Mouse (Mus musculus): ENCODE results near the gene Rpgr. TPM values are rescaled to one million over a fixed set of nuclear protein-coding genes. Genes with fewer than 3 reads are reported as not detected.

Gene Rpgr
- polyA plus RNA-seq (2015; fragmentation: Nextera tagmentation; extraction: Ambion mirVana): 8.0 and 8.9 TPM in 2 replicates

- no peaks in the 10 kb centered on the region for H3K9me3 ChIP-seq (ENCODE audit: low read length)
- peak within 1 kb of the TSS; percentile 91 for H3K27ac ChIP-seq (ENCODE audit: low read length)
- H3K4me3 ChIP-seq (ENCODE audit: low read depth, low read length): peak within 1 kb of the TSS; percentile 50
- TF ChIP-seq CTCF (IDR thresholded peaks at IDR 0.05): peak; percentile 81
- TF ChIP-seq EP300 (IDR thresholded peaks at IDR 0.05): no peak
- peak within 1 kb of the TSS; percentile 42 for H3K4me2 ChIP-seq (replicated peaks; ENCODE audit: low read depth, low read length)
- H3K4me1 ChIP-seq (ENCODE audit: insufficient read depth, low read depth, low read length): no peaks in the 10 kb centered on the region
- DNase-seq (ENCODE audit: low spot score): peak; percentile 91
- no peaks in the 10 kb centered on the region for H3K27me3 ChIP-seq (replicated peaks; ENCODE audit: insufficient read depth, low read length)
- ATAC-seq: peak; percentile 97
- no peaks in the 10 kb centered on the region for H3K36me3 ChIP-seq (ENCODE audit: insufficient read depth, low read length)
- peak within 1 kb of the TSS; percentile 68 for H3K9ac ChIP-seq (replicated peaks; ENCODE audit: low read depth)
- WGBS: 16% methylated on average over 44 of the region's 47 CpGs
These were observed at the start of gene Rpgr for GRCm38 (mm10) chrX:10216410-10216949. Gene Rpgr (minus strand): TSS chrX:10216920.

DNA sequence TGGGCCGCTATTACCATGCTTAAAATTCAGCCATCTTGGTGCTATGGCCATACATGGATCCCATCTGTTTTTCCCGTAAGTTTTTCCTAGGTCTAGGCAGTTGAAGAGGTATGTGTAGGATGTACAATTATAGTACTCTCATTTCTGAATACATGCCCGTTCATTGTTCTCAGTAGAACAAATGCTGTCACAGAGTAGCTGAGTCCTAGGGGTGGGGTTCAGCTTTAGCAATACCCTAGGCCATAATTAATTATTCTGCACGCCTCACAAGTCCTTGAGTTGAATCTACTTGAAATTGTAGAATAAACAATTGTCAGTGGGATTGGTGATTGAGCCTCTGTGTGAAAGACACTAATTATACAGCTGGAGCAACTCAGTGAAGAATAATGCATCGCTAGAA, 41.5 kb upstream of the Rpgr start:
- no peaks in the 10 kb centered on the region for H3K27me3 ChIP-seq (replicated peaks; ENCODE audit: insufficient read depth, low read length)
- H3K27ac ChIP-seq (ENCODE audit: low read length): no peak overlapping the region; the same call in 1 of the 2 replicates
- H3K9ac ChIP-seq (replicated peaks; ENCODE audit: low read depth): no peak overlapping the region
- peak; percentile 85 for ATAC-seq
- no peak overlapping the region for H3K4me2 ChIP-seq (replicated peaks; ENCODE audit: low read depth, low read length)
- no peaks in the 10 kb centered on the region for H3K36me3 ChIP-seq (ENCODE audit: insufficient read depth, low read length)
- peak; percentile 11 for DNase-seq (ENCODE audit: low spot score)
- no peaks in the 10 kb centered on the region for H3K9me3 ChIP-seq (ENCODE audit: low read length)
- TF ChIP-seq EP300 (IDR thresholded peaks at IDR 0.05): no peak
- no peak for TF ChIP-seq CTCF (IDR thresholded peaks at IDR 0.05)
- no peaks in the 10 kb centered on the region for H3K4me1 ChIP-seq (ENCODE audit: insufficient read depth, low read depth, low read length)
- no peak overlapping the region for H3K4me3 ChIP-seq (ENCODE audit: low read depth, low read length)
- 61% methylated on average over 5 of the region's 5 CpGs for WGBS

DNA sequence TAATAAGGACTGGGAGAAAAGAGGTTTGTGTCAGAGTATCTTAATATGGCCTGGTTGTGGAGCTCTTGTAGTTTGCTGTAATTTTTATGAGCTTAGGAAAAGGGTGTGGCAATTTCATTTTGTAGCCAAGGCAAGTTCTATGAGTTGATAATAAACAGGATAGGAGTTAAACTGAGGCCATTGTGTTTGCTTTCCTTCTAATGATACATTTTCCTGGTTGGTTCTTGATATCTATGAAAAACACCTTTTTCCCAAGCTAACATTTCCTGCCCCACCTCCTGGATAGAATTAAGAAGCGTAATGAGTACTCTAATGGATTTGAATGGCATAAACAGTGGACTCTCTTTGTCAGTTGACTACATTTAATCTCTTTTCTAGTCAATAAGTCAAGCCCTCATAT, 41.1 kb upstream of the Rpgr start:
- H3K36me3 ChIP-seq (ENCODE audit: insufficient read depth, low read length): no peaks in the 10 kb centered on the region
- H3K27ac ChIP-seq (ENCODE audit: low read length): no peak overlapping the region; the same call in 1 of the 2 replicates
- 72% methylated on average over 1 of the region's 1 CpGs for WGBS
- H3K4me3 ChIP-seq (ENCODE audit: low read depth, low read length): no peak overlapping the region
- H3K9me3 ChIP-seq (ENCODE audit: low read length): no peaks in the 10 kb centered on the region
- DNase-seq (ENCODE audit: low spot score) (peak; percentile 53), ATAC-seq (peak; percentile 72)
- H3K4me1 ChIP-seq (ENCODE audit: insufficient read depth, low read depth, low read length): no peaks in the 10 kb centered on the region
- H3K9ac ChIP-seq (replicated peaks; ENCODE audit: low read depth): no peak overlapping the region
- no peaks in the 10 kb centered on the region for H3K27me3 ChIP-seq (replicated peaks; ENCODE audit: insufficient read depth, low read length)
- peak; percentile 87 for TF ChIP-seq EP300 (IDR thresholded peaks at IDR 0.05)
- TF ChIP-seq CTCF (IDR thresholded peaks at IDR 0.05): no peak
- no peak overlapping the region for H3K4me2 ChIP-seq (replicated peaks; ENCODE audit: low read depth, low read length)

DNA sequence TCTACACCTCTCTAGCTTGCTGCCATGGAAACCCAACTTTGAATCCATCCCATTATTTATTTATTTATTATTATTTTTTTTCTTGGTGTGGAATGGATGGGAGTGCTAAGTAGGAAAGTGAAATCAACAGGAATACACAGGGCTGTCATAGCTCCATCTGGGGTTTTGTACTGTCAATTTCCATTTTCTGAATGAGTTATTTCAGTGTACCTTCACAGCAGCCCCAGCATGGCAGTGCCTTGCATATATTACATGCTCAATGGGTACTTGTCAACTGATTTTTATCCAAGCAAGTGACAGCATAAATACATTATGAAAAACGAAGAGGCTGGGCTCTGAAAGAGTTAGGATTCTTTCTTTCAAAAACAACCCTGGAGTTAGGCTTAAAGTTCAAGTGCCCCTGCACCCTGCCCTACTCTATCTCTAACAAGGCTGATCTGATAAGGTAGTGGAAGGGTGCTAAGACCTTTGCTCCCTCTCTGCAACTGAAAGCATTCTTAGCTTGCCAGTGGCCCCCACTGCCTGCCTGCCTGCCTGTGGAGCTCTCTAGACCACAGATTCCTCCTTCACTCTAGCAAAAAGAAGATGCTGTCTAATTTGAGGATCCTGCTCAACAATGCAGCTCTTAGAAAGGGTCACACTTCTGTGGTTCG, 35.3 kb upstream of the Rpgr start, which contains the start of gene Otc:
Otc (plus strand) TSS at position 454 of the 653 bp plus-strand sequence.
- Histone ChIP-seq H3K36me3 (ENCODE audit: insufficient read depth, low read length) (no peaks in the 10 kb centered on the region), H3K27ac (ENCODE audit: low read length) (no peak within 1 kb of the TSS), H3K4me1 (ENCODE audit: insufficient read depth, low read depth, low read length) (no peaks in the 10 kb centered on the region), H3K9me3 (ENCODE audit: low read length) (no peaks in the 10 kb centered on the region), H3K4me2 (replicated peaks; ENCODE audit: low read depth, low read length) (no peak within 1 kb of the TSS), H3K27me3 (replicated peaks; ENCODE audit: insufficient read depth, low read length) (no peaks in the 10 kb centered on the region), H3K4me3 (ENCODE audit: low read depth, low read length) (no peak within 1 kb of the TSS), H3K9ac (replicated peaks; ENCODE audit: low read depth) (no peak within 1 kb of the TSS)
- no peak for DNase-seq (ENCODE audit: low spot score)
- TF ChIP-seq CTCF (IDR thresholded peaks at IDR 0.05): no peak
- TF ChIP-seq EP300 (IDR thresholded peaks at IDR 0.05): no peak
- WGBS: 51% methylated on average over 2 of the region's 2 CpGs
- no peak for ATAC-seq

DNA sequence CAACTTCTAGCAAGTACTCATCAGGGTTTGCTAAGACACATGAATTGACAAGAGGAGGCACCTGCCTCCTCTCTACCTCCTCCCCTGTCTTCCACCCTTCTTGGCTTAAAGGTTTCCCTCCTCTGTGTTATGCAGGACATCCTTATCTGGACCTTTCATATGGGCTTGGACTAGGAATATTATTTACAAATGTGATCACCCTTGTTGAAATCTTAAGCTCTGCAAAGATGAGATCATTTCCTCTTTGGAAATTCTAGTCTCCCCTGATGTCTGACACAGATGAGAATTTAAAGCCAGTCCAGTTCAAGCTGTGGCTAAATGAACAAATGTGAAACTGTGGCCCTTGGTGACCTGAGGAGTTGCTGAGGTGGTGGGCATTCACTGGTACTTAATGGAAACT, 34.6 kb upstream of the Rpgr start:
- H3K27me3 ChIP-seq (replicated peaks; ENCODE audit: insufficient read depth, low read length): no peaks in the 10 kb centered on the region
- DNase-seq (ENCODE audit: low spot score): peak; percentile 40
- H3K4me2 ChIP-seq (replicated peaks; ENCODE audit: low read depth, low read length): no peak overlapping the region
- H3K9ac ChIP-seq (replicated peaks; ENCODE audit: low read depth): no peak overlapping the region
- no peaks in the 10 kb centered on the region for H3K4me1 ChIP-seq (ENCODE audit: insufficient read depth, low read depth, low read length)
- TF ChIP-seq CTCF (IDR thresholded peaks at IDR 0.05): no peak
- TF ChIP-seq EP300 (IDR thresholded peaks at IDR 0.05): peak; percentile 94
- H3K4me3 ChIP-seq (ENCODE audit: low read depth, low read length): no peak overlapping the region
- ATAC-seq: peak; percentile 47
- H3K9me3 ChIP-seq (ENCODE audit: low read length): no peaks in the 10 kb centered on the region
- H3K27ac ChIP-seq (ENCODE audit: low read length): no peak overlapping the region
- H3K36me3 ChIP-seq (ENCODE audit: insufficient read depth, low read length): no peaks in the 10 kb centered on the region

DNA sequence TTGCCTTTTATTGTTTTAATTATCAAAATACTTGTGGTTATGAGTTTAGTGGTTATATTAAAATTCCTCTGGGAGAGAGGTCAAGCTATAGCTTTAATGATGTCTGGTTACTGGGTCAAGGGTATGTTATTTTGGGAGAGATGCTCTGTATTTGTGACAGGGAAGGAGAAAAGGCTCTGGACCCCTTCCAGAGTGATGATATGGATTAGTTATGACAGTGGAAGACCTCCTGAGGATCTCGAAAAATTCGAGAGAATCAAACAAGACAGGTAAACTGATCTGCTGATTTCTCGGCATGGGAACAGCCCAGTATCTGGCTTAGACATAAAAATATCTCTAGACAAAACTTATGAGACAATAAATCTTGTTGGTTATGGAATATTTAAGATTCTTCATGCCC, 27.2 kb upstream of the Rpgr start:
- 69% methylated on average over 3 of the region's 3 CpGs for WGBS
- H3K4me1 ChIP-seq (ENCODE audit: insufficient read depth, low read depth, low read length): no peaks in the 10 kb centered on the region
- H3K9me3 ChIP-seq (ENCODE audit: low read length): no peaks in the 10 kb centered on the region
- H3K27me3 ChIP-seq (replicated peaks; ENCODE audit: insufficient read depth, low read length): no peaks in the 10 kb centered on the region
- H3K4me3 ChIP-seq (ENCODE audit: low read depth, low read length): no peak overlapping the region
- H3K9ac ChIP-seq (replicated peaks; ENCODE audit: low read depth): no peak overlapping the region
- no peak overlapping the region for H3K27ac ChIP-seq (ENCODE audit: low read length)
- no peak for ATAC-seq
- DNase-seq (ENCODE audit: low spot score): no peak
- TF ChIP-seq CTCF (IDR thresholded peaks at IDR 0.05): no peak
- TF ChIP-seq EP300 (IDR thresholded peaks at IDR 0.05): no peak
- no peaks in the 10 kb centered on the region for H3K36me3 ChIP-seq (ENCODE audit: insufficient read depth, low read length)
- H3K4me2 ChIP-seq (replicated peaks; ENCODE audit: low read depth, low read length): no peak overlapping the region
